Mouse (Mus musculus) embryonic fibroblast, embryonic 13.5 days (primary cell): ENCODE measurements around the gene Mpc1.

Source experiments
- CTCF ChIP-seq: IDR thresholded peaks from 2 replicates; pipeline ENCODE4 v1.5.1; 2011; ENCODE audit warnings: mild to moderate bottlenecking, control low read depth, low read length, moderate library complexity, borderline replicate concordance; ENCODE audit not compliant: insufficient read depth
- POLR2A ChIP-seq: IDR thresholded peaks from 2 replicates; pipeline ENCODE4 v1.6.1; 2011; ENCODE audit warnings: low read depth, mild to moderate bottlenecking, control low read depth, low read length, moderate library complexity

DNA sequence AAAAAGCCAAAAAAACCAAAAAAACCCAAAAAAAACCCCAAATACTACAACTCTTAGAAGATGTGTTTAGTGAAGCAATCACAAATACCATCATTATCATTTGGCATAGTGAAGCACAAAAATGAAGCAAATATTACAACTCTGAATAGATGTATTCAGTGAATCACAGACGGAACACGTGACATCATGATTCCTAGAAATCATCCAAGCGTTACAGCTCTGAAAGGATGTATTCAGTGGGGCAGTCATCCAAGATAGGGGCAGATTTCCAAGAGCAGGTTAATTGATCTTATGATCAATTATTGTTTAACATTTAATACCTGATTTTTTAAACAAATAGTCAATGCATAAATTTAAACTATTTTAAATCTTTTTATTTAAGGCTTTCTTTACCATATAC, 5.4 kb upstream of the Mpc1 start:
- TF ChIP-seq CTCF: no peak
- TF ChIP-seq POLR2A: no peak
